Mouse (Mus musculus): ENCODE measurements at regions not wholly inside any gene's neighbourhood (a gene's known extent, or its start where the extent isn't known, plus 50 kb on each side); places are given as distances from the start of the nearest gene placed in this dataset.

DNA sequence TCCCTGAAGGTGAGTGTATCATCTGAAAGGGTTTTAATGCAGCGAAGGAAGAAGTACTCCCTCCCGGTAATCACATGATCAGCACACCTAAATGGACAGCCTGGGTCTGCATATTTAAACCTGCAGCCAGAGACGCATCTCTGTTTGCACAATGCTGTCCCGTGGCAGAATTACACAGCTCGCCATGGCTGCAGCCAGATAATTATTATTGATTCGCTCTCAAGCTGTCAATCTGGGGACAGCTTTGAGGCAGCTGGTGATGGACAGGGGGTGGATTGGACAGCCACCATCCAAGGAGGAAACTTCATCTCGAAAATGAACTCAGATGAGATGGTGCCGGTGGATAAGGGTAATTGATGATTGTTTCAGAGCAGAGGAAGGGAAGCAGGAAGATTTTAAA, 369.1 kb downstream of the Wdr72 start:
- TF ChIP-seq CTCF (IDR thresholded peaks at IDR 0.05) (no peak), POLR2A (IDR thresholded peaks at IDR 0.05; ENCODE audit: insufficient read depth, low read depth, low read length) (no peak), EP300 (IDR thresholded peaks at IDR 0.05; ENCODE audit: insufficient read depth, low read depth, low read length) (no peak)

Data from heart, adult 2 months (tissue).